Mouse (Mus musculus) kidney, embryonic 15.5 days (tissue): ENCODE measurements around the gene Exosc10. TPM values are rescaled to one million over a fixed set of nuclear protein-coding genes. Genes with fewer than 3 reads are reported as not detected.
A peak's percentile ranks its signal among the peaks of the same experiment; 100 is the strongest.

Experiments
- ATAC-seq: fragments of 200-750 bp; cut with Nextera tagmentation; replicated peaks from 2 replicates; pipeline ENCODE4 v1.8.0; 2017; ENCODE audit warnings: moderate TSS enrichment; ENCODE audit not compliant: low FRiP score
- H3K27ac ChIP-seq: fragments of 300-500 bp; sonication (generic); 2 replicates; pipeline ENCODE4 v1.5.1; 2015; ENCODE audit warnings: mild to moderate bottlenecking, inconsistent platforms
- H3K27me3 ChIP-seq: fragments of 300-500 bp; sonication (generic); 2 replicates; pipeline ENCODE4 v1.6.1; 2015; ENCODE audit warnings: inconsistent platforms
- H3K36me3 ChIP-seq: fragments of 300-500 bp; sonication (generic); 2 replicates; pipeline ENCODE4 v1.6.1; 2015; ENCODE audit warnings: inconsistent platforms
- H3K4me1 ChIP-seq: fragments of 300-500 bp; sonication (generic); 2 replicates; pipeline ENCODE4 v1.6.1; 2015; ENCODE audit warnings: inconsistent platforms
- H3K4me2 ChIP-seq: fragments of 300-500 bp; sonication (generic); 2 replicates; pipeline ENCODE4 v1.6.1; 2015; ENCODE audit warnings: moderate library complexity, mild to moderate bottlenecking, inconsistent platforms
- H3K4me3 ChIP-seq: fragments of 300-500 bp; sonication (generic); replicated peaks from 2 replicates; pipeline ENCODE4 v1.5.1; 2015; ENCODE audit warnings: mild to moderate bottlenecking, inconsistent platforms
- H3K9ac ChIP-seq: fragments of 300-500 bp; sonication (generic); 2 replicates; pipeline ENCODE4 v1.6.1; 2015; ENCODE audit warnings: mild to moderate bottlenecking, inconsistent platforms
- H3K9me3 ChIP-seq: fragments of 300-500 bp; sonication (generic); replicated peaks from 2 replicates; pipeline ENCODE4 v1.6.1; 2016; ENCODE audit warnings: inconsistent platforms
- WGBS: fragments of 180-500 bp; shearing (Covaris S2); methylation state at CpG from one replicate; pipeline ENCODE4 v1.1.7; 2015; ENCODE audit warnings: mixed read lengths; 5-methylcytosine and 5-hydroxymethylcytosine counted together
- polyA plus RNA-seq: library from polyadenylated mRNA; unstranded; fragments of >200 nt; fragmentation: Nextera tagmentation; extraction: Ambion mirVana; gene quantifications from 2 replicates; pipeline ENCODE4 v1.2.1, GENCODE M21; 2015

Gene Exosc10
- polyA plus RNA-seq = 89.3 and 98.3 TPM in 2 replicates

DNA sequence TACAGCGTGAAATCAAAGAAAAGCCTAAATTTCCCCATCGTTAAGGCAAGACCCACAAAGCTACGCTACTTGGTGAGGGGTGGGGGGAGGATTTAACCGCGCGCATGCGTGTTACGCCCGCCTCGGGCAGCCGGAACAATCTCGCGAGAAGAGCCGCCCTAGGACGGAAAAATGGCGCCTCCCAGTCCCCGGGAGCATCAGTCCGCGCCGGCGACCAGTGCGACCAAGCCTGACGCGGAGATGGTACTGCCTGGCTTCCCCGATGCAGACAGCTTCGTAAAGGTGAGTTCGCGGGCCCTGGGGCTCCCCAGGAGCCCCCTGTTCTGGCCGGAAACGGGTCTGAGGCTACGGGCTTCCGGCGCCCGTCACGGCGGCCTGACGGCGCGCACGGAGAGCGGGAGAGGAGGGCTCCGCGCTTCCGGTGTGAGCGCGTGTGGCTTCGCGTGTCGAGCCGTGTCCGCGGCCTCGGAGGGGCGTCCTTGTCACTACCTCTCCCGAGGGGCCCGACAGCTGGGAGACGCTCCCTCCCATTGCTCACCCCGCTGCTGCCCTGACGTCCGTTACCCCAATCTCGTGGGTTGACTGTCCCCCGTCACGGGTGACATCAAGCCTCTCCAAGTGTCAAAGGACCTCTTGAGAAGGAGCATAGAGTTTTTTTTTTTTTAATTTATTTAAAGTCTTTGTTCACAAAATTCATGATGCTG, at the start of gene Exosc10:
Gene Exosc10 (plus strand): TSS at position 133 of the 704 bp plus-strand sequence.
- Histone ChIP-seq H3K27me3 (no peaks in the 10 kb centered on the region), H3K27ac (peak within 1 kb of the TSS; percentile 93), H3K4me1 (peaks cover 13% of the 10 kb centered on the region; the same call in 1 of the 2 replicates), H3K4me2 (peak within 1 kb of the TSS; percentile 89), H3K9ac (peak within 1 kb of the TSS; percentile 93), H3K9me3 (no peaks in the 10 kb centered on the region), H3K4me3 (peak within 1 kb of the TSS; percentile 92), H3K36me3 (peaks cover 69% of the 10 kb centered on the region)
- WGBS = under 1% methylated on average over 63 of the region's 63 CpGs
- ATAC-seq = peak; percentile 94

DNA sequence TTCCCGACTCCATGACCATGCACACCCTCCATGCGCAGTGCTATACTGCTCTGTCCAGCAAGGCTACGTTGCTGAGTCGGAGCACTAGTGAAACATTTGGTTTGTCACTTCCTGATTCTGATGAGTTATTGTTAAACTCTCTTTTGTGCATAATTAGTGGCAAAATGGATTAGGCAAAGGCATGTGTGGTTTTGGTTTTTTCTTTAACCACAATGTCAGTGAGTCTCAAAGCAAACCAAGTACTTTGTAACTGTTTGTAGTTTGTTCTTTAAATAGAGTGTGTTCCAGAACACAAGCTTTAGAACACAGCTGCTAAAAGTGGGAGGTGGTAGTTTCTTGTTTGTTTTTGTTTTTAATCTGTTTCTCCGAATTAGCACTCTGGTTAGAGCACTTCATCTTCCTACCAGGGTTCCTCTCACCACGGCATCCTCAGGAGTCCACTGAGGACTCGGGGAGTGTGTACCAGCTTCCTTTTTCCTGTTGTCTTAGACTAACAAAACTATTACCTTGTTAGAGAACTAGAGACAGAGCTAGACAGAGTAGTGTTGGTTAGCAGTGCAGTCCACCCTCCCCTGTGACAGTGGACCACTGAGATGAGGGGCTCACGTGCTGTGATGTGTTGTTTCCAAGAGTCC, 48.7 kb upstream of the Exosc10 start:
- no peak overlapping the region for H3K4me2 ChIP-seq
- peaks cover 2% of the 10 kb centered on the region for H3K4me1 ChIP-seq
- H3K36me3 ChIP-seq = peaks cover 59% of the 10 kb centered on the region
- H3K27me3 ChIP-seq = no peaks in the 10 kb centered on the region
- no peak overlapping the region for H3K27ac ChIP-seq
- H3K9ac ChIP-seq = no peak overlapping the region
- 87% methylated on average over 8 of the region's 8 CpGs for WGBS
- H3K9me3 ChIP-seq = no peaks in the 10 kb centered on the region
- no peak overlapping the region for H3K4me3 ChIP-seq
- no peak for ATAC-seq

DNA sequence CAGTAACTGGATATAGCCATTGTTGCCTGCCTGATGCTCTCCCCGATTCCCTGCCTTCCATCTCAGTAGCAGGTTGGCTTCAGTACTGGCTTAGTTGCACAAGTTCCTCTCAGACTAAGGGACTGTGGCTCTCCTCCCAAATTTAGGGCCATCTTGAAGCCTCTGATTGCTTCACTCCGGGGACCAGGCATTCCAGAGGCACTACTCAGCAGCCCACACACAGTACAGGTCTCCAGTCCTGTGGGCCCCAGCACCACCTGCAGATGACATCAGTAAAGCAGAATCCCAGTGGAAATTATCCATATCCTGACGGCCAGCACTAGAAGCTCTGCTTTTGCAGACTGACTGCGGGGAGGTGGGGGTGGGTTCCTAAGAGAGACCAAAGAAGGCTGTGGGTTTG, 47.5 kb upstream of the Exosc10 start:
- WGBS = 81% methylated on average over 4 of the region's 4 CpGs
- Histone ChIP-seq H3K9ac (no peak overlapping the region), H3K27me3 (no peaks in the 10 kb centered on the region), H3K4me2 (no peak overlapping the region), H3K4me1 (no peaks in the 10 kb centered on the region), H3K36me3 (peaks cover 66% of the 10 kb centered on the region), H3K4me3 (no peak overlapping the region), H3K27ac (no peak overlapping the region), H3K9me3 (no peaks in the 10 kb centered on the region)
- no peak for ATAC-seq

DNA sequence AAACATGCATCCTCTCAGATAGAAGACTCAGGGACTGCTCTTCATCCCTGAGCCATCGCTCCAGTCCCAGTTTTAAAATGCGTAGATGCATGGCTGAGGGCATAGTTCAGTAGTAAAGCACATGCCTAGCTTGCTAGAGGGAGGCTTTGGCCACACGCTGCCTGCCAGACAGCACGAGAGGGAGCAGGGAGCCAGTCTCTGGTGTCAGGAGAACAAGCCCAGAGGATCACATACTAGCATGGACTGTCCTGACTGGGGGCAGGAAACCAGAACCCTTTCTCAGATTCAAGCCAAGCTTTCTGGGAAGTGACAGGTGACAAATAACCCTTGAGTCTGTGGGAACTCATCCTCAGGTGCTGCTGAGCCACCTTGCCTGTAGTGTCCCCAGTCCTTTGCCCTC, 46.9 kb upstream of the Exosc10 start:
- no peak for ATAC-seq

DNA sequence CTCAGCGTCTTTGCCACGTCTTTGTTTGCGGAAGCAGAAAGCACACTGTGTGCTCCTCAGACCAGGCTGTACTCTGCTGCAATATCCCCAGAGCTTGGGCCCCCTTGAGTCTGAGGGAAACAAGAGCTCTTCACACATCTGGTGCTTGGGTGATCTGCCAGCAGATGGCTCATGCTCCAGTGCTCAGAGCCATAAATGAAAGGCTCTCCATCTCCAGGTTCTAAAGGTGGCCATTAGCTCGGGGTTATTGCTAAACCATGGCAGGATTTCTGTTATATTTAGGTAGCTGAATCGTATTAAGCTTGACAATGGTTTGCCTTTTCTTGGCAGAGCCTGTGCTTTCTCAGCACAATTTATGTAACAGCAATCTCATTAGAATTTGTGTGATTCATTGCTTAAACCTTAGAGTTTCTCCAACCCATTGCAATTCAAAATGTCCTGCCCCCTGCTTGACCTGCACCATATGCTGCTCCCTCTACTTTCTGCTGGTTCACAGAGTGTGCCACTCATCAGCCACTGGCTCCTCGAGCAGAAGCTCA, 45.1 kb upstream of the Exosc10 start:
- 50% methylated on average over 6 of the region's 6 CpGs for WGBS
- H3K4me2 ChIP-seq = no peak overlapping the region
- H3K4me1 ChIP-seq = no peaks in the 10 kb centered on the region
- no peak overlapping the region for H3K9ac ChIP-seq
- no peak overlapping the region for H3K4me3 ChIP-seq
- no peak overlapping the region for H3K27ac ChIP-seq
- peaks cover 79% of the 10 kb centered on the region for H3K36me3 ChIP-seq
- ATAC-seq = no peak
- no peaks in the 10 kb centered on the region for H3K27me3 ChIP-seq
- H3K9me3 ChIP-seq = no peaks in the 10 kb centered on the region

More for the DNA sequence above, 46.9 kb upstream of the Exosc10 start:
- no peaks in the 10 kb centered on the region for H3K27me3 ChIP-seq
- H3K4me3 ChIP-seq = no peak overlapping the region
- H3K4me1 ChIP-seq = no peaks in the 10 kb centered on the region
- H3K36me3 ChIP-seq = peaks cover 65% of the 10 kb centered on the region
- no peak overlapping the region for H3K27ac ChIP-seq
- no peaks in the 10 kb centered on the region for H3K9me3 ChIP-seq
- no peak overlapping the region for H3K9ac ChIP-seq
- WGBS = 89% methylated on average over 4 of the region's 4 CpGs
- no peak overlapping the region for H3K4me2 ChIP-seq

DNA sequence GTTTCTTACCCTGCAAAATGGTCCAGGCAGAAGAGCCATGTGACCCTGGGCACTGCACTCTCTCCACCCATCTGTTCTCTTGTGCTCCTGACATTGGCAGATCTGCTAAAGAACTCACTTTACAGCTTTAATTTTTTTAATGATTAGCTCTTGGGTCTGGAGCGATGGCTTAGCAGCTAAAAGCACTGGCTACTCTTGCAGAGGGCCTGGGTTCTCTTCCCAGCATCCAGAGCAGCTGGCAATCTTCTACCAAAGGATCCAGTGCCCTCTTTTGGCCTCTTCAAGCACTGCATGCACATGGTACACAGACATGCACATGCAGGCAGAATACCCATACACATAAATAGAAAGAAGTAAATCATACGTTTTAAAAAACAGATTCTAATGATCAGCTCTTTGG, 42.9 kb upstream of the Exosc10 start:
- peaks cover 87% of the 10 kb centered on the region for H3K36me3 ChIP-seq
- no peak for ATAC-seq
- H3K27me3 ChIP-seq = no peaks in the 10 kb centered on the region
- no peak overlapping the region for H3K9ac ChIP-seq
- no peaks in the 10 kb centered on the region for H3K4me1 ChIP-seq
- H3K4me3 ChIP-seq = no peak overlapping the region
- no peaks in the 10 kb centered on the region for H3K9me3 ChIP-seq
- WGBS = 97% methylated on average over 2 of the region's 2 CpGs
- H3K27ac ChIP-seq = no peak overlapping the region
- no peak overlapping the region for H3K4me2 ChIP-seq

DNA sequence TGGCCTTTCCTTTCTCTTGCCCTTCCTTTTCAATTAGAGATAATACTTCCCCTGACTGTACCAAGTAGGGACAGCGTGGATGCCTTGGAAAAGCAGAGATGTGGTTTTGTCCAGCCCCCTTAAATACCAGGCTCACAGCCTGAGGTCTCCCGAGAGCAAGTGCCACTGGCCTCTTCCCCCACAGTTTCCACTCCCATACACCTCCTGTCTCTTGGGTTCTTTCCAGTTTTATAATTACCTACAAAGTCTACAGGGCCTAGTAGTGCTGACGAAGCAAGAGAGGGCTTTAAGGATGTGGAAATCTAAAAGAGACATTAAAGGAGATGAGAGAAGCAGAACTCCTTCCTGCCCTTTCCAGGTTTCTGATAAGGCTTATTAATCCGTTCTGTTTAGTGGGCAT, 40.4 kb upstream of the Exosc10 start:
- H3K36me3 ChIP-seq = peaks cover 91% of the 10 kb centered on the region
- H3K4me3 ChIP-seq = no peak overlapping the region
- H3K4me2 ChIP-seq = no peak overlapping the region
- 55% methylated on average over 4 of the region's 4 CpGs for WGBS
- no peaks in the 10 kb centered on the region for H3K4me1 ChIP-seq
- H3K9me3 ChIP-seq = no peaks in the 10 kb centered on the region
- no peak overlapping the region for H3K27ac ChIP-seq
- no peak overlapping the region for H3K9ac ChIP-seq
- no peak for ATAC-seq
- H3K27me3 ChIP-seq = no peaks in the 10 kb centered on the region

DNA sequence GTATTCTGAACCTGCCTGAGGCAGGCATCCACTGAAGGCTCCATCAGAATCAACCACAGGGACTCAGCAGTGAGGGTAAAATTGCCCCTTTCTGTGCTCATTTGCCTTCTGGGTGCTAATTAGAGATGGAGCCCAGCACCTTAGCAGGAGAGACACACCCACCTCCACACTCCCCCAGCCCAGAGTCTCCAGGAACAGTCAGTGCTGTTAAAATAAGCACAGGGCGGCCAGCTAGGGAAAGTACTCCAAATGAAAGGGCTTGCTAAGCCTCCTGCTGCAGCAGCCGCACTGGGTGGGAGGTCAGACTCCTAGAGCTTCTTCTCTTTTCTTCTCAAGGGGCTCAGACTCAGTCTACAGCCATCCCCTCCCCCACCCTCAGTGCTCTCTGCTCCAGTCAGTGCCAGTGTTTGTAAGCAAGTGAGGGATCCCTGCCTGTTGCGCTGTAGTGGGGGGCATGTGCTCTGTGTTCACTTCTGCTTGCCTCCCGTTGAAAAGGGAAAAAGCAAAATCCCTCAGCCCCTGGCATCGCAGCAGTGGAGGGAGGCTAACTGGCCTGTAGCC, 39.9 kb upstream of the Exosc10 start:
- H3K9ac ChIP-seq = no peak overlapping the region
- no peak overlapping the region for H3K4me3 ChIP-seq
- H3K27ac ChIP-seq = no peak overlapping the region
- H3K4me1 ChIP-seq = no peaks in the 10 kb centered on the region
- H3K4me2 ChIP-seq = no peak overlapping the region
- no peak for ATAC-seq
- H3K9me3 ChIP-seq = no peaks in the 10 kb centered on the region
- peaks cover 91% of the 10 kb centered on the region for H3K36me3 ChIP-seq
- no peaks in the 10 kb centered on the region for H3K27me3 ChIP-seq
- 37% methylated on average over 5 of the region's 5 CpGs for WGBS

DNA sequence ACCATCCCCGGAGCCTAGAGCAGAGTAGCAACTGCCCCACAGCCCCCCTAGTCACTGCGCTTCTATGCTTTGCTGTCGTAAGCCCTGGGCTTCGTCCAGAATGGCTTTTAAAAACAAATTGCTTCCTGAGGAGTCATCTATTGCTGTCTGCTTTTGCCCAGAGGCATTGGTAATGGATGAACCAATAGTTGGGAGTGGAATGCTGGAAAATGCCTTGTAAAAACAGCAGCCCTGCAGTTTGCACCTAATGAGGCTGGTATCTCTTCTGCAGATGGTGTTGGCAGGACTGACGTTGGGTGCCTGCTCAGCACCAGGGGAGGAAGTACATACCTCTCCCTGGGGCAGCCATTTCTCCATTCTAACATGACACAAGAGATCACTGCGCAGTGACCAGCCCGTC, 34.7 kb upstream of the Exosc10 start:
- Histone ChIP-seq H3K9me3 (no peaks in the 10 kb centered on the region), H3K4me1 (no peaks in the 10 kb centered on the region), H3K4me3 (no peak overlapping the region), H3K27me3 (no peaks in the 10 kb centered on the region), H3K36me3 (peaks cover 90% of the 10 kb centered on the region), H3K9ac (no peak overlapping the region), H3K4me2 (no peak overlapping the region), H3K27ac (no peak overlapping the region)
- WGBS = 66% methylated on average over 7 of the region's 7 CpGs
- no peak for ATAC-seq

DNA sequence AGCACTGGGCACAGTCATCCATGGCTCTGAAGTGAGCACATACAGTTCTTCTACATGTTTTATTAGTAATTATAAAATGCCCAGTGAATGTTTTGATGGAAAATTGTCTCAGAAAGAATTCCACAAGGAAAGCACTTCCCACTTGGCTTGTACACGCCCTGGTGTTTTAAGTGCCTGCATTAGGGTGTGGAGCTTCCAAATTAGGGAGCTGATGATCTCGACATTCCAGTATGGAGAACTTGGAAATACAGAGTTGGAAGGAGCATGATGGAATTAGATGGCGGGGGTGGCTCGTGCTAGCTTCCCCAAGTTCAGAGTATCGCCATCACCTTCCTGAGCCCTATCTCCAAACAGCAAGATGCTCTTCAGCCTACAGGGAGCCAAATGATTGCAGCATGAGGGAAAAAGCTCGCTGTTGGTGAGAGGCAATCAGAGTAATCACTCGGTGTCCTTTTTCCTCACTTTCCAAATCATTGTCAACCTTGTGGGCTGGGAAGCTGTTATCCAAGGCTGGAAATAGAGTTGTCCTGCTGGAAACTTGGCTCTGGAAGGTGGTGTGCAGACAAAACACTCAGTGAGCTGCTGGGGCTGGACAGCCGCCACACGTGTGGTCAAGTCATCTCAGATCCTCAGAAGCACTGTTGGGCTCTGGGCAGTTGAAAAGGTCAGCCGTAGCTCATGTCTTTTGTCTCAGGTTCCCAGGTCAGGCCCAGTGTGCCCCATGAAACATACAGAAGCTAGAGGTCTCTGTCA, 30.9 kb upstream of the Exosc10 start:
- Histone ChIP-seq H3K4me1 (no peaks in the 10 kb centered on the region), H3K27ac (no peak overlapping the region), H3K4me2 (no peak overlapping the region), H3K9ac (no peak overlapping the region), H3K4me3 (no peak overlapping the region), H3K9me3 (no peaks in the 10 kb centered on the region), H3K27me3 (no peaks in the 10 kb centered on the region), H3K36me3 (peaks cover 91% of the 10 kb centered on the region)
- no peak for ATAC-seq
- WGBS = 83% methylated on average over 10 of the region's 10 CpGs

DNA sequence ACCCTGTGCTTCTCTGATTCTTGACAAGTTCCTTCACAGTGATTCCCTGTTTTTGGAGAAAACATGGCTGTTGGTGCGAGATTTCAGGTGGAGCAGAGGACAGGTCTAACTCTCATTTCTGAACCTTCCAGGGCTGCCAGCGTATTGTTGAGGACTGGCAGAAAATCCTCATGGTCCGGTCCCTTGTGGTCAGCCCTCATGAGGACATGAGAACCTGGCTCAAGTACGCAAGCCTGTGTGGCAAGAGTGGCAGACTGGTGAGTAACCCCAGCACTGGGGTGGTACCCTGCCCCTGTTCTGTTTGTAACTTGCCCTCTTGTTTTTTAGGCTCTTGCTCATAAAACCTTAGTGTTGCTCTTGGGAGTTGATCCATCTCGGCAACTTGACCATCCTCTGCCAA, 27.9 kb upstream of the Exosc10 start:
- Histone ChIP-seq H3K4me1 (no peaks in the 10 kb centered on the region), H3K9ac (no peak overlapping the region), H3K36me3 (peaks cover 93% of the 10 kb centered on the region), H3K27me3 (no peaks in the 10 kb centered on the region), H3K4me2 (no peak overlapping the region), H3K9me3 (no peaks in the 10 kb centered on the region), H3K4me3 (no peak overlapping the region), H3K27ac (no peak overlapping the region)
- ATAC-seq = no peak
- WGBS = 92% methylated on average over 5 of the region's 5 CpGs

DNA sequence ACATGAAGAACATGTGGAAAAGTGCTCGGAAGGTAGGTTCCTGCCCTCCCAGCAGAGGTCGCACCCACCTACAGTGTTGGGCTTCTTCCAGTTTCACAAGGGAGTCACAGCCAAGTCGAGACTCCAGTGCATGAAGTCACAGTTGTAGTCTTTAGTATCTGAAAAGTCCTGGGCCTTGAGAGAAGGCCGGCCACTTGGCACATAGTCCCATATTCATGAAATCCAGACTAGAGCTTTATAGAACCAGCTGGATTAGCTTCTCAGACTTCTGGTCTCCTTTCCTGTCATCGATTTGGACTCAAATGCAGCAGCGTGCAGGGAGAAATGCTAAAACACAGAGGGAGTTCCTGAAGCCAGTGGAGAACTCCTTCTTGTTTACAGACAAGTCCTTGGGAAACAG, 27.5 kb upstream of the Exosc10 start:
- Histone ChIP-seq H3K9me3 (no peaks in the 10 kb centered on the region), H3K4me2 (no peak overlapping the region), H3K4me1 (no peaks in the 10 kb centered on the region), H3K27me3 (no peaks in the 10 kb centered on the region), H3K9ac (no peak overlapping the region), H3K4me3 (no peak overlapping the region), H3K36me3 (peaks cover 93% of the 10 kb centered on the region), H3K27ac (no peak overlapping the region)
- WGBS = 88% methylated on average over 6 of the region's 6 CpGs
- no peak for ATAC-seq
